Mouse (Mus musculus) hindbrain, embryonic 10.5 days (tissue): ENCODE data around the gene Pfkfb2. TPM values are rescaled to one million over a fixed set of nuclear protein-coding genes. Genes with fewer than 3 reads are reported as not detected.
A peak's percentile ranks its signal among the peaks of the same experiment; 100 is the strongest.

Experiments used
- DNase-seq: peaks from one replicate; pipeline ENCODE4 v3.0.0-alpha.2; 2017; ENCODE audit warnings: low spot score
- H3K27ac ChIP-seq: fragments of 300-500 bp; sonication (generic); 2 replicates; pipeline ENCODE4 v1.5.1; 2016; ENCODE audit warnings: mild to moderate bottlenecking, moderate library complexity
- H3K27me3 ChIP-seq: fragments of 300-500 bp; sonication (generic); 2 replicates; pipeline ENCODE4 v1.6.1; 2016; ENCODE audit warnings: mild to moderate bottlenecking; ENCODE audit not compliant: poor library complexity, insufficient read depth, severe bottlenecking
- H3K36me3 ChIP-seq: fragments of 300-500 bp; sonication (generic); 2 replicates; pipeline ENCODE4 v1.6.1; 2016; ENCODE audit warnings: mild to moderate bottlenecking, moderate library complexity
- H3K4me1 ChIP-seq: fragments of 300-500 bp; sonication (generic); replicated peaks from 2 replicates; pipeline ENCODE4 v1.6.1; 2016; ENCODE audit warnings: mild to moderate bottlenecking
- H3K4me3 ChIP-seq: fragments of 300-500 bp; sonication (generic); 2 replicates; pipeline ENCODE4 v1.5.1; 2016; ENCODE audit warnings: mild to moderate bottlenecking, moderate library complexity
- H3K9me3 ChIP-seq: fragments of 300-500 bp; sonication (generic); 2 replicates; pipeline ENCODE4 v1.6.1; 2016; ENCODE audit warnings: mild to moderate bottlenecking, moderate library complexity
- WGBS: fragments of 180-500 bp; shearing (Covaris S2); methylation state at CpG from one replicate; pipeline ENCODE4 v1.1.7; 2016; 5-methylcytosine and 5-hydroxymethylcytosine counted together
- polyA plus RNA-seq: library from polyadenylated mRNA; unstranded; fragments of >200 nt; fragmentation: Nextera tagmentation; extraction: Ambion mirVana; gene quantifications from 2 replicates; pipeline ENCODE4 v1.2.1, GENCODE M21; 2016

The Pfkfb2 gene
- polyA plus RNA-seq, 1 experiment from 2014 or later = 6.7 TPM

GRCm38 (mm10) chr1:130745591-130745990 lies 16.5 kb upstream of the Pfkfb2 start:
- Histone ChIP-seq H3K9me3 (no peaks in the 10 kb centered on the region), H3K4me3 (no peak overlapping the region), H3K4me1 (peaks cover 12% of the 10 kb centered on the region; the same call in 1 of the 2 replicates), H3K27ac (no peak overlapping the region), H3K27me3 (no peaks in the 10 kb centered on the region), H3K36me3 (no peaks in the 10 kb centered on the region)
- WGBS = 96% methylated on average over 3 of the region's 3 CpGs
- no peak for DNase-seq

GRCm38 (mm10) chr1:130744961-130745360 lies 15.9 kb upstream of the Pfkfb2 start:
- Histone ChIP-seq H3K4me3 (no peak overlapping the region), H3K36me3 (no peaks in the 10 kb centered on the region), H3K27ac (no peak overlapping the region), H3K27me3 (no peaks in the 10 kb centered on the region), H3K9me3 (no peaks in the 10 kb centered on the region), H3K4me1 (peaks cover 12% of the 10 kb centered on the region; the same call in 1 of the 2 replicates)
- no peak for DNase-seq
- 90% methylated on average over 5 of the region's 5 CpGs for WGBS

DNA sequence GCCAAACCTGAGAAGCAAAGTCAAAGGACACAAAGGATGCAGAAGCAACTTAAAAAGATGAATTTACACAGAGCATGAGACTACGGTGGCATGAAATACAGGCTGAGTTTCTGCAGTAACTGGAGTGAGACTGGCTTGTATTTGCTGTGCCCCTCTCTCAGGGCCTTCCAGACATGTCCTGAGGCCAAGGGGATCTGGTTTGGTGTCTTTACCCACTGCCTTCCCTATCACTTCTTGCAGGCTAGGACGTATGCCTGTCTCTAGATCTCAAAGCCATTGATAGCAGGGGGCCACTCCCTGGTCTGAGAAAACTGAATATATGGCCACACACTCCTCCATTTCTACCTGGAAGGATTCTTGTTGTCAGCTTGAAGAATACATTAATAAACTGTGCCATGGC lies 15.2 kb upstream of the Pfkfb2 start:
- Histone ChIP-seq H3K27me3 (no peaks in the 10 kb centered on the region), H3K27ac (no peak overlapping the region), H3K4me3 (no peak overlapping the region), H3K4me1 (peaks cover 12% of the 10 kb centered on the region; the same call in 1 of the 2 replicates), H3K36me3 (no peaks in the 10 kb centered on the region), H3K9me3 (no peaks in the 10 kb centered on the region)
- WGBS = 84% methylated on average over 2 of the region's 2 CpGs
- DNase-seq = no peak

GRCm38 (mm10) chr1:130743775-130744174 lies 14.7 kb upstream of the Pfkfb2 start:
- Histone ChIP-seq H3K4me1 (peaks cover 12% of the 10 kb centered on the region; the same call in 1 of the 2 replicates), H3K4me3 (no peak overlapping the region), H3K27me3 (no peaks in the 10 kb centered on the region), H3K36me3 (no peaks in the 10 kb centered on the region), H3K9me3 (no peaks in the 10 kb centered on the region), H3K27ac (peak overlapping the region; percentile 50; the same call in 1 of the 2 replicates)
- no peak for DNase-seq
- WGBS = 90% methylated on average over 1 of the region's 1 CpGs

GRCm38 (mm10) chr1:130742201-130742600 lies 13.1 kb upstream of the Pfkfb2 start:
- H3K4me3 ChIP-seq = no peak overlapping the region
- H3K27ac ChIP-seq = peak overlapping the region; percentile 70
- DNase-seq = no peak
- H3K36me3 ChIP-seq = no peaks in the 10 kb centered on the region
- no peaks in the 10 kb centered on the region for H3K27me3 ChIP-seq
- H3K4me1 ChIP-seq = peaks cover 18% of the 10 kb centered on the region
- WGBS = 88% methylated on average over 7 of the region's 7 CpGs
- H3K9me3 ChIP-seq = no peaks in the 10 kb centered on the region

DNA sequence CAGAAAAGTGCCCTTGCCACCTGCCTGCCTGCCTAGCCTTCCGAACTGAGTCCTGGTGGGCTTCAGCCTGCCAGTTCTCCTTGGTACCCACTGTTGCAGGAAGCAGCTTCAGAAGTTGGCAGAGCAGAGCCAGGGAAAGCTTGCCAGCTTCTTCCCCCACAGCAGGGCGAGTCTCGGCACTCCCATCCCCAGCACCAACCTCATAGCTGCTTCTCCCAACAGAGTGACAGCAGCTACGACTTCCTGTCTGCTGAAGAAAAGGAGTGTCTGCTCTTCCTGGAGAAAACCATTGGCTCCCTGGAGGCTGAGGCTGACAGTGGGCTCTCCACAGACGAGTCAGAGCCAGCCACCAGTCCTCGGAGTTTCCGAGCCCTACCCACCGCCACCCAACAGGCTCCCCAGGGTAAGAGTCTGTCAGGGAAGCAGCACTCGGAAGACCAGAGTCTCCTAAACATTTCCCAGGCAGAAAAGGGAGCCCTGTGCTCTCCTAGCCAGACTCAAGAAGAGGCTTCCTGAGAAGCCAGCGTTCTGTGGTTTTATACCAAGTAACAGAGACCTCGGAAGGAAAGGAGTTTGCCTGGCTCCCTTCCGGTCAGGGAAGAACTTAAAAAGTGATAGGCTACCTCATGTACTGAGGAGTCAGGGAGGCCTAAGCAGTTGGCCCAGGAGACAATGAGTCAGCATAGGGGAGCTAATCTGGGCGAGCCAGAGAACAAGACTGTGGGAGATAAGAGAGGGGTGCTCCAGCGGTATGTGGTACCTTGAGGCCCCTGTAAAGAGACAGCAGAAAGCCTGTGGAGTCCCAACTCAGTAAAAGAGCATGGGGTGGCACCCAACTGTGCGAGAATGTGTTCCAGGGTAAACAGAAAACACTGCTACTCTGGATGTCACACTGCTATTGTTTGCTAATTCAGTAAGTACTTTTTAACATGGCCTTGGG lies 12.0 kb upstream of the Pfkfb2 start:
- Histone ChIP-seq H3K9me3 (no peaks in the 10 kb centered on the region), H3K36me3 (no peaks in the 10 kb centered on the region), H3K4me1 (peaks cover 19% of the 10 kb centered on the region), H3K27ac (peak overlapping the region; percentile 19; the same call in 1 of the 2 replicates), H3K27me3 (no peaks in the 10 kb centered on the region), H3K4me3 (no peak overlapping the region)
- WGBS = 54% methylated on average over 15 of the region's 15 CpGs
- no peak for DNase-seq

GRCm38 (mm10) chr1:130740227-130740648 lies 11.2 kb upstream of the Pfkfb2 start:
- Histone ChIP-seq H3K4me3 (no peak overlapping the region), H3K27ac (no peak overlapping the region; the same call in 1 of the 2 replicates), H3K36me3 (no peaks in the 10 kb centered on the region), H3K9me3 (no peaks in the 10 kb centered on the region), H3K27me3 (no peaks in the 10 kb centered on the region), H3K4me1 (peaks cover 19% of the 10 kb centered on the region)
- 75% methylated on average over 4 of the region's 4 CpGs for WGBS
- no peak for DNase-seq

DNA sequence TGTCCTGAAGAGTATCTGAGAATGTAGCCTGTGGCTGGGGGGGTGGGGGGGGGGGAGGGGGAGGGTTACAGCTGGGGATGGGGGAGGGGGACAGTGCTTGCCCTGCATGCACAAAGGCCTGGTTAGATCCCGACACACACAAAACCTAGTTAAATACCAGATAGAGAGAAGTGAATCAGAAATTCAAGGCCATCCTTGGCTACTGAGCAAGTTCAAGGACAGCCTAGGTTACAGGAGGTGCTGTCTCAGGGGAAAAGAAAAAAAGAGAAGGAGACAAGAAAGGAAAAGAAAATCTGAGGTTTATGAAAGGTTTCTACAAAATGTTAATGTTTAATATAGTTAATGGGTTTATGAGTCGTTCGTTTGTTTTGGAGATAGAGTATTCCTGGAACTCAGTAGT lies 10.6 kb upstream of the Pfkfb2 start:
- Histone ChIP-seq H3K27me3 (no peaks in the 10 kb centered on the region), H3K36me3 (no peaks in the 10 kb centered on the region), H3K9me3 (no peaks in the 10 kb centered on the region), H3K4me1 (peaks cover 19% of the 10 kb centered on the region), H3K27ac (no peak overlapping the region), H3K4me3 (no peak overlapping the region)
- DNase-seq = no peak
- WGBS = 81% methylated on average over 3 of the region's 3 CpGs

DNA sequence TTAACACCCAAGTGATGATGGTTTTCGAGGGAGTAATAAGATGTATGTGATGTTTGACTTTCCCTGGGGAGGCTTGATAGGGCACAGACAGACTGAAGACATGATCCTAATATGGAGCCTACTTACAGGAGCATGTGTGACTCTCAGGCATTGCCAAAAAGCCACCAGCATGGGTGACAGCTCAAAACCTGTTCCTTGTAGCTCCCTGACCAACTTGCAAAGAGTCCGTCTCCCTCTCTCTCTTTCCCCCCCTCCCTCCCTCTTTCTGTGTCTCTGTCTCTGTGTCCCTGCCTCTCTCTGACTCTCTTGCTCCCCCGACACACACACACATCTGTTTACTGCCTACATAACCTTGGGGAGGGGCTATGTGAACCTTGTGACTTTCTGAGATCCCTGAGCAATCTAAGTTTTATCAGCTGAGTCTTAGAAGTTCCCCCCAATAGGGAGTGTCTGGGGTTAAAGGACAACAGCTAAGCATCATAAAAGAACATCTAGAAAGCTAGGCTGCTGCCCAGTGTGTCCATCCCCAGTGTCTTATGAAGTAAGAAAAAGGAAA lies 9.6 kb upstream of the Pfkfb2 start:
- no peaks in the 10 kb centered on the region for H3K9me3 ChIP-seq

GRCm38 (mm10) chr1:130737916-130738315 lies 8.9 kb upstream of the Pfkfb2 start:
- Histone ChIP-seq H3K4me1 (peaks cover 15% of the 10 kb centered on the region), H3K9me3 (no peaks in the 10 kb centered on the region), H3K36me3 (no peaks in the 10 kb centered on the region), H3K27ac (no peak overlapping the region), H3K27me3 (no peaks in the 10 kb centered on the region), H3K4me3 (no peak overlapping the region)
- WGBS = 89% methylated on average over 7 of the region's 7 CpGs
- DNase-seq = no peak

More for the DNA sequence above, 9.6 kb upstream of the Pfkfb2 start:
- H3K27ac ChIP-seq = no peak overlapping the region
- H3K36me3 ChIP-seq = no peaks in the 10 kb centered on the region
- H3K27me3 ChIP-seq = no peaks in the 10 kb centered on the region
- no peak for DNase-seq
- 78% methylated on average over 3 of the region's 3 CpGs for WGBS
- peaks cover 18% of the 10 kb centered on the region for H3K4me1 ChIP-seq
- H3K4me3 ChIP-seq = no peak overlapping the region

GRCm38 (mm10) chr1:130737411-130737881 lies 8.4 kb upstream of the Pfkfb2 start:
- WGBS = 21% methylated on average over 11 of the region's 11 CpGs
- H3K27me3 ChIP-seq = no peaks in the 10 kb centered on the region

GRCm38 (mm10) chr1:130734852-130735251 lies 5.8 kb upstream of the Pfkfb2 start:
- Histone ChIP-seq H3K4me1 (peaks cover 16% of the 10 kb centered on the region), H3K4me3 (no peak overlapping the region), H3K9me3 (no peaks in the 10 kb centered on the region), H3K27me3 (no peaks in the 10 kb centered on the region), H3K27ac (no peak overlapping the region), H3K36me3 (no peaks in the 10 kb centered on the region)
- 80% methylated on average over 8 of the region's 8 CpGs for whole genome bisulfite sequencing
- no peak for DNase-seq

More at GRCm38 (mm10) chr1:130737411-130737881, 8.4 kb upstream of the Pfkfb2 start:
- H3K36me3 ChIP-seq = no peaks in the 10 kb centered on the region
- H3K4me3 ChIP-seq = no peak overlapping the region
- H3K9me3 ChIP-seq = no peaks in the 10 kb centered on the region
- H3K27ac ChIP-seq = 0 out of 2 replicates have a peak overlapping the region, but pooled peaks have one; percentile 54
- no peak for DNase-seq
- H3K4me1 ChIP-seq = peaks cover 15% of the 10 kb centered on the region

- Histone ChIP-seq H3K9me3 (no peaks in the 10 kb centered on the region), H3K36me3 (no peaks in the 10 kb centered on the region), H3K27me3 (no peaks in the 10 kb centered on the region), H3K4me3 (no peak overlapping the region), H3K4me1 (peaks cover 16% of the 10 kb centered on the region), H3K27ac (no peak overlapping the region)
- 77% methylated on average over 5 of the region's 5 CpGs for WGBS
- DNase-seq = no peak
Measured at GRCm38 (mm10) chr1:130734452-130734851, 5.4 kb upstream of the Pfkfb2 start.
